Mouse (Mus musculus): ENCODE data around the gene Pet100. TPM values are rescaled to one million over a fixed set of nuclear protein-coding genes. Genes with fewer than 3 reads are reported as not detected.

Gene Pet100
- polyA plus RNA-seq, 1 experiment, result 65.4 TPM

GRCm38 (mm10) chr8:3652845-3653244, 31.5 kb downstream of the Pet100 start:
- Histone ChIP-seq H3K27ac (ENCODE audit: insufficient read depth, low read length) (no peak overlapping the region), H3K4me1 (ENCODE audit: control insufficient read depth, insufficient read depth, low read length) (no peaks in the 10 kb centered on the region), H3K4me3 (replicated peaks; ENCODE audit: insufficient read depth, low read depth, low read length) (no peak overlapping the region), H3K27me3 (ENCODE audit: control insufficient read depth, insufficient read depth, low read length) (no peaks in the 10 kb centered on the region; the same call in 1 of the 2 replicates)
- WGBS, result 62% methylated on average over 3 of the region's 3 CpGs
- no peak for DNase-seq
- TF ChIP-seq CTCF (IDR thresholded peaks at IDR 0.05; ENCODE audit: borderline replicate concordance, insufficient read depth, low read depth, low read length), result no peak
- no peak for TF ChIP-seq POLR2A (IDR thresholded peaks at IDR 0.05; ENCODE audit: borderline replicate concordance, insufficient read depth, low read length)

- Histone ChIP-seq H3K4me3 (replicated peaks; ENCODE audit: insufficient read depth, low read depth, low read length) (no peak overlapping the region), H3K27ac (ENCODE audit: insufficient read depth, low read length) (no peak overlapping the region), H3K4me1 (ENCODE audit: control insufficient read depth, insufficient read depth, low read length) (no peaks in the 10 kb centered on the region), H3K27me3 (ENCODE audit: control insufficient read depth, insufficient read depth, low read length) (no peaks in the 10 kb centered on the region; the same call in 1 of the 2 replicates)
- TF ChIP-seq POLR2A (IDR thresholded peaks at IDR 0.05; ENCODE audit: borderline replicate concordance, insufficient read depth, low read length), result no peak
- TF ChIP-seq CTCF (IDR thresholded peaks at IDR 0.05; ENCODE audit: borderline replicate concordance, insufficient read depth, low read depth, low read length), result no peak
- 75% methylated on average over 11 of the region's 11 CpGs for WGBS
- no peak for DNase-seq
These were observed 33.6 kb downstream of the Pet100 start for GRCm38 (mm10) chr8:3654726-3655508.

GRCm38 (mm10) chr8:3655526-3655925, 34.2 kb downstream of the Pet100 start, which contains the start of gene Retn:
Retn (plus strand) TSS chr8:3655770.
- Histone ChIP-seq H3K4me1 (ENCODE audit: control insufficient read depth, insufficient read depth, low read length) (no peaks in the 10 kb centered on the region), H3K27me3 (ENCODE audit: control insufficient read depth, insufficient read depth, low read length) (no peaks in the 10 kb centered on the region; the same call in 1 of the 2 replicates), H3K4me3 (replicated peaks; ENCODE audit: insufficient read depth, low read depth, low read length) (no peak within 1 kb of the TSS), H3K27ac (ENCODE audit: insufficient read depth, low read length) (no peak within 1 kb of the TSS)
- 72% methylated on average over 3 of the region's 3 CpGs for WGBS
- TF ChIP-seq CTCF (IDR thresholded peaks at IDR 0.05; ENCODE audit: borderline replicate concordance, insufficient read depth, low read depth, low read length) (no peak), POLR2A (IDR thresholded peaks at IDR 0.05; ENCODE audit: borderline replicate concordance, insufficient read depth, low read length) (no peak)
- no peak for DNase-seq

GRCm38 (mm10) chr8:3656725-3657381, 35.5 kb downstream of the Pet100 start:
- 16% methylated on average over 7 of the region's 7 CpGs for WGBS
- Histone ChIP-seq H3K4me3 (replicated peaks; ENCODE audit: insufficient read depth, low read depth, low read length) (no peak overlapping the region), H3K4me1 (ENCODE audit: control insufficient read depth, insufficient read depth, low read length) (no peaks in the 10 kb centered on the region), H3K27me3 (ENCODE audit: control insufficient read depth, insufficient read depth, low read length) (no peaks in the 10 kb centered on the region; the same call in 1 of the 2 replicates), H3K27ac (ENCODE audit: insufficient read depth, low read length) (no peak overlapping the region)
- TF ChIP-seq POLR2A (IDR thresholded peaks at IDR 0.05; ENCODE audit: borderline replicate concordance, insufficient read depth, low read length) (no peak), CTCF (IDR thresholded peaks at IDR 0.05; ENCODE audit: borderline replicate concordance, insufficient read depth, low read depth, low read length) (no peak)
- no peak for DNase-seq

GRCm38 (mm10) chr8:3660889-3661288, 39.5 kb downstream of the Pet100 start:
- H3K4me1 ChIP-seq (ENCODE audit: control insufficient read depth, insufficient read depth, low read length), result no peaks in the 10 kb centered on the region
- DNase-seq, result no peak
- 79% methylated on average over 8 of the region's 8 CpGs for WGBS
- H3K27ac ChIP-seq (ENCODE audit: insufficient read depth, low read length), result no peak overlapping the region
- no peak overlapping the region for H3K4me3 ChIP-seq (replicated peaks; ENCODE audit: insufficient read depth, low read depth, low read length)
- no peaks in the 10 kb centered on the region; the same call in 1 of the 2 replicates for H3K27me3 ChIP-seq (ENCODE audit: control insufficient read depth, insufficient read depth, low read length)
- TF ChIP-seq CTCF (IDR thresholded peaks at IDR 0.05; ENCODE audit: borderline replicate concordance, insufficient read depth, low read depth, low read length), result no peak
- TF ChIP-seq POLR2A (IDR thresholded peaks at IDR 0.05; ENCODE audit: borderline replicate concordance, insufficient read depth, low read length), result no peak

- no peak overlapping the region for H3K4me3 ChIP-seq (replicated peaks; ENCODE audit: insufficient read depth, low read depth, low read length)
- no peak overlapping the region for H3K27ac ChIP-seq (ENCODE audit: insufficient read depth, low read length)
- DNase-seq, result no peak
- WGBS, result 50% methylated on average over 5 of the region's 5 CpGs
- H3K4me1 ChIP-seq (ENCODE audit: control insufficient read depth, insufficient read depth, low read length), result no peaks in the 10 kb centered on the region
- no peak for TF ChIP-seq POLR2A (IDR thresholded peaks at IDR 0.05; ENCODE audit: borderline replicate concordance, insufficient read depth, low read length)
- no peak for TF ChIP-seq CTCF (IDR thresholded peaks at IDR 0.05; ENCODE audit: borderline replicate concordance, insufficient read depth, low read depth, low read length)
- no peaks in the 10 kb centered on the region for H3K27me3 ChIP-seq (ENCODE audit: control insufficient read depth, insufficient read depth, low read length)
These were observed 43.1 kb downstream of the Pet100 start for GRCm38 (mm10) chr8:3664405-3664804.

GRCm38 (mm10) chr8:3665507-3665906, 44.2 kb downstream of the Pet100 start, which contains the start of gene Mcemp1:
Mcemp1 (plus strand) TSS chr8:3665754.
- TF ChIP-seq CTCF (IDR thresholded peaks at IDR 0.05; ENCODE audit: borderline replicate concordance, insufficient read depth, low read depth, low read length) (no peak), POLR2A (IDR thresholded peaks at IDR 0.05; ENCODE audit: borderline replicate concordance, insufficient read depth, low read length) (no peak)
- 68% methylated on average over 6 of the region's 6 CpGs for WGBS
- Histone ChIP-seq H3K27me3 (ENCODE audit: control insufficient read depth, insufficient read depth, low read length) (no peaks in the 10 kb centered on the region), H3K27ac (ENCODE audit: insufficient read depth, low read length) (no peak within 1 kb of the TSS), H3K4me3 (replicated peaks; ENCODE audit: insufficient read depth, low read depth, low read length) (no peak within 1 kb of the TSS), H3K4me1 (ENCODE audit: control insufficient read depth, insufficient read depth, low read length) (no peaks in the 10 kb centered on the region)
- DNase-seq, result no peak
